Mouse (Mus musculus): ENCODE measurements around the gene Gstcd.

GRCm38 (mm10) chr3:132995904-132996267 lies 95.9 kb downstream of the Gstcd start:
- TF ChIP-seq POLR2A (IDR thresholded peaks at IDR 0.05; ENCODE audit: extremely low read depth, insufficient read depth, low read length) = no peak
- TF ChIP-seq CTCF (IDR thresholded peaks at IDR 0.05; ENCODE audit: extremely low read depth, insufficient read depth, low read length) = no peak

Measured in cortical plate, adult 2 months (tissue).